Mouse (Mus musculus): ENCODE results near the gene Il4ra.

DNA sequence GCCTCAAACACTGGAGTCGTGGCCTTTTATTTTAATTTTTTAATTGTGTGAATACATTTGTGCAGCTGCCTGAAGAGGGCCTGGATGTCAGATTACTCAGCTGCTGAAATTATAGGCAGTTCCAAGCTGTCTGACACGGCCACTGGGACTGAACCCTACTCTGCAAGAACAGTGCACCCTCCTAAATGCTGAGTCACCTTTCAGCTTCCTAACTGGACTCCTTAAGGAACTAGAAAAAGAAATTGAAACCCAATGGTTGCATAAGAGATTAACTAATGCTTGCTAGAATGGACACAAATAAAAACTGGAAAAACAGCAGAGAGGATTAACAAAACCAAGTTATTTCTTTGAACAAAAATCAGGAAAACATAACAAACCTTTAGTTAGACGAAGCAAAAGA is 44.5 kb downstream of the Il4ra start:
- TF ChIP-seq CTCF (conservative IDR thresholded peaks at IDR 0.05 in 1 of 2, IDR thresholded peaks at IDR 0.05 in 1 of 2; ENCODE audit: low read depth in 2 of 2, low read length in 2 of 2) (no peak), UBTF (IDR thresholded peaks at IDR 0.05; ENCODE audit: low read depth, low read length) (no peak), MAZ (IDR thresholded peaks at IDR 0.05; ENCODE audit: low read depth, low read length) (no peak), ZKSCAN1 (IDR thresholded peaks at IDR 0.05; ENCODE audit: borderline replicate concordance, low read depth, low read length) (no peak), POLR2A (IDR thresholded peaks at IDR 0.05; ENCODE audit: low read depth, low read length) (no peak), SMC3 (IDR thresholded peaks at IDR 0.05; ENCODE audit: low read depth, low read length) (no peak), JUN (IDR thresholded peaks at IDR 0.05; ENCODE audit: insufficient read depth, low read depth, low read length) (no peak), CHD2 (IDR thresholded peaks at IDR 0.05; ENCODE audit: low read length) (no peak), TCF12 (IDR thresholded peaks at IDR 0.05; ENCODE audit: low read depth, low read length) (0 out of 2 replicates have a peak, but pooled peaks have one; percentile 27), CHD1 (IDR thresholded peaks at IDR 0.05; ENCODE audit: low read depth, low read length) (no peak), NELFE (IDR thresholded peaks at IDR 0.05; ENCODE audit: low read depth, low read length) (no peak), E2F4 (IDR thresholded peaks at IDR 0.05; ENCODE audit: insufficient replicate concordance, low read depth, low read length) (no peak)
